Mouse (Mus musculus): Measurements from ENCODE around the gene Gm49711. TPM values are rescaled to one million over a fixed set of nuclear protein-coding genes. Genes with fewer than 3 reads are reported as not detected.
A peak's percentile ranks its signal among the peaks of the same experiment; 100 is the strongest.
"Not testable (repeated sequence)": the region's sequence is repeated elsewhere in the genome, so short reads cannot be mapped to it uniquely, and the experiment has no call there.

Gene Gm49711
- total and polyA plus RNA-seq, 2 experiments from 2014 or later = 0.99 TPM; not detected in 1

DNA sequence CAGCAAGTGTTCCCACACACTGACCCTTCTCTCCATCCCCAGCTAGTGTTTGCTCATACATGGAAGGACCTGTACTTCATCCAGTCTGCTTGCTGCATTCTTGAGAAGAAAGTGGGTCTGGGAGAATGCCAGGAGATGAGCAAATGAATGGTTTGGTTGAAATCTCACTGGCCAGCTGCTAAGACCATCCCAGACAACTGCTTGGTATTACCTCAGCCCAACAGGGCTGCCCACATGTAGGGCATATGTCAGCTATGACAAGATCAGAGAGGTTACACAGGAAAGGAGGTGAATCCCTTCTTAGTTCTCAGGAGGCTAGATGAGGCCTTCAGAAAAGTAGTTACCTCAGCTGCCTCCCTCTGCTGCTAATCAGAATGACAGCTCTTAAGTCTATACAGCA lies 132.5 kb downstream of the Gm49711 start:
- Histone ChIP-seq H3K9ac (replicated peaks; ENCODE audit: low read length, poor library complexity, severe bottlenecking) (no peak overlapping the region), H3K27me3 (ENCODE audit: insufficient read depth, low read length) (no peaks in the 10 kb centered on the region), H3K4me2 (ENCODE audit: low read depth, low read length, poor library complexity, severe bottlenecking) (no peak overlapping the region), H3K36me3 (ENCODE audit: insufficient read depth, low read length) (no peaks in the 10 kb centered on the region), H3K9me3 (ENCODE audit: low read length) (no peaks in the 10 kb centered on the region), H3K4me1 (ENCODE audit: insufficient read depth, low read length) (no peaks in the 10 kb centered on the region), H3K27ac (ENCODE audit: low read depth, low read length) (no peak overlapping the region), H3K4me3 (ENCODE audit: low read depth, low read length) (no peak overlapping the region)
- TF ChIP-seq CTCF (IDR thresholded peaks at IDR 0.05) = no peak
- ATAC-seq (ENCODE audit: low FRiP score) (no peak), DNase-seq (ENCODE audit: low spot score) (no peak)

DNA sequence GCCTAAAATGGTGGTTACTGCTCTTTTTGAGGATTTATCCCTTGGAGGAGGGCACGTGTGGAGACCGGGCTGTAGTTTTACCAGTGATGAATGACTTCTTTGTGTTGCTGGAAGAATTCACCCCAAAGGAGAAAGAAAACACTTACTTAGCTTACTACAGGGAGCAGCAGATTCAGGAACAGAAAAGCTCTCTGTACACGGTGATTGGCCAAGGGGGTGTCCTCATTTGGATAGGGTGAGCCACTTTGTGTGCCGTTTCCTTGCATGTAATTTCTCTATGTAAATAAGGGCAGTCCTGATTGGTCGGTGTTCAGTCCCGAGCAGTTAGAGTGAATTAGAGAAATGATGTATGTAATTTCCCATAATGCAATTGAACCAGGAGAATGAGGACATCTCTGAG lies 137.0 kb downstream of the Gm49711 start:
- H3K27me3 ChIP-seq (ENCODE audit: insufficient read depth, low read length) = no peaks in the 10 kb centered on the region
- H3K4me1 ChIP-seq (ENCODE audit: insufficient read depth, low read length) = 0 out of 2 replicates have a peak, but pooled peaks cover 7% of the 10 kb centered on the region
- H3K4me3 ChIP-seq (ENCODE audit: low read depth, low read length) = no peak overlapping the region
- H3K36me3 ChIP-seq (ENCODE audit: insufficient read depth, low read length) = no peaks in the 10 kb centered on the region
- no peak for ATAC-seq (ENCODE audit: low FRiP score)
- no peak overlapping the region for H3K27ac ChIP-seq (ENCODE audit: low read depth, low read length)
- no peak overlapping the region for H3K4me2 ChIP-seq (ENCODE audit: low read depth, low read length, poor library complexity, severe bottlenecking)
- H3K9me3 ChIP-seq (ENCODE audit: low read length) = no peaks in the 10 kb centered on the region
- H3K9ac ChIP-seq (replicated peaks; ENCODE audit: low read length, poor library complexity, severe bottlenecking) = no peak overlapping the region
- TF ChIP-seq CTCF (IDR thresholded peaks at IDR 0.05) = no peak
- DNase-seq (ENCODE audit: low spot score) = no peak
- 74% methylated on average over 6 of the region's 6 CpGs for WGBS

DNA sequence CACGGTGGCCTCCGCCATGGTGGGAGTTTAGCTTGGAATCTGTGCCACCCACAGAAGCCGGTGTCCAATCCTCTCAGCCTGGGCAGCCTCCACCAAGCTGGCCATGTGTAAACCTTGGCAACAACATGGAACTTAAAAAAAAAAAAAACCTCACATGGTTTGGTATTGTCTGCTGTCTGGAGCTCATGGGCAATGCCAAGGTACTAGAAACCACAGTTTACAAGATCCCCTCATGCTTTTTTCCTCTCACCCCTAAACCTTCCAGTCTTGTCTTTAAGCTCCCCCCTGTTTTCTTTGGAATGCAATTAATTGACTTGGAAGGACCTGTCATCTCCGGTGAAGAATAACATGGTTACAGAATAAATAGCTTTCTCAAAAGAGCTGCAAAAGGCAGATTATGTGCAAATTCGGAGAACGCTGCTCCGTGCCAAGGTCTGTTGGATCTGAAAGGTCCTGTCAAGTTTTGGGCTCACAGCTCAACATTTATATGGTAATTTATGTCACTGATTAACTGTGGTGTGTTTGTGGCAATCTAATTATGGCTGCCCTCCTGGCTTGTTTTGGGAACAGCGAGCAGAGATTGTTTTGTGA lies 138.7 kb downstream of the Gm49711 start:
- no peak overlapping the region for H3K4me2 ChIP-seq (ENCODE audit: low read depth, low read length, poor library complexity, severe bottlenecking)
- H3K4me1 ChIP-seq (ENCODE audit: insufficient read depth, low read length) = 0 out of 2 replicates have a peak, but pooled peaks cover 7% of the 10 kb centered on the region
- 0 out of 2 replicates have a peak overlapping the region, but pooled peaks have one; percentile 32 for H3K27ac ChIP-seq (ENCODE audit: low read depth, low read length)
- H3K9ac ChIP-seq (replicated peaks; ENCODE audit: low read length, poor library complexity, severe bottlenecking) = no peak overlapping the region
- no peak for ATAC-seq (ENCODE audit: low FRiP score)
- no peak overlapping the region for H3K4me3 ChIP-seq (ENCODE audit: low read depth, low read length)
- H3K9me3 ChIP-seq (ENCODE audit: low read length) = no peaks in the 10 kb centered on the region
- no peaks in the 10 kb centered on the region for H3K36me3 ChIP-seq (ENCODE audit: insufficient read depth, low read length)
- TF ChIP-seq CTCF (IDR thresholded peaks at IDR 0.05) = no peak
- DNase-seq (ENCODE audit: low spot score) = peak; percentile 57
- H3K27me3 ChIP-seq (ENCODE audit: insufficient read depth, low read length) = no peaks in the 10 kb centered on the region
- 51% methylated on average over 8 of the region's 8 CpGs for WGBS

- peak; percentile 84 for DNase-seq (ENCODE audit: low spot score)
- 40% methylated on average over 7 of the region's 7 CpGs for WGBS
- Histone ChIP-seq H3K4me1 (ENCODE audit: insufficient read depth, low read length) (0 out of 2 replicates have a peak, but pooled peaks cover 7% of the 10 kb centered on the region), H3K27me3 (ENCODE audit: insufficient read depth, low read length) (no peaks in the 10 kb centered on the region), H3K9ac (replicated peaks; ENCODE audit: low read length, poor library complexity, severe bottlenecking) (no peak overlapping the region), H3K4me2 (ENCODE audit: low read depth, low read length, poor library complexity, severe bottlenecking) (no peak overlapping the region), H3K27ac (ENCODE audit: low read depth, low read length) (no peak overlapping the region), H3K36me3 (ENCODE audit: insufficient read depth, low read length) (no peaks in the 10 kb centered on the region), H3K4me3 (ENCODE audit: low read depth, low read length) (no peak overlapping the region), H3K9me3 (ENCODE audit: low read length) (no peaks in the 10 kb centered on the region)
- TF ChIP-seq CTCF (IDR thresholded peaks at IDR 0.05) = no peak
- peak; percentile 88 for ATAC-seq (ENCODE audit: low FRiP score)
Measured at GRCm38 (mm10) chr16:92200615-92201014, 142.5 kb downstream of the Gm49711 start.

DNA sequence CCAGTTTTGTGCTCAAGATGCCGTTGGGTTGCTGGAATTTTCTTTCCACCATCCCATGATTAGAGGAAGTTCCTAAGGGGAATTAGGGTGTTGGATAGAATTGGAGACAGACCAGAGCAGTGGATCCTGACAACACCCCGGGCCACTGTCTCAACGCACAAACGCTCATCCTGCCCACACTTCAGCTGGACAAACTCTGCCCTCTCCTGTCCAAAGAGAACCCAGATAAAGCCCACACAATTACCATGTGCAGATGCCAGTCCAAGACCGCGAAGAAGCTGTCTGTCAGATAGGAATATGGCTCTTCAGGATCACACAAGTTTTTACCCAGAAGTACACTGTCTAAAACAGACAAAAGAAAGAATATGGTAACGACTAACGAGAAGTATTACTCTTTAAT lies 145.5 kb downstream of the Gm49711 start:
- Histone ChIP-seq H3K4me2 (ENCODE audit: low read depth, low read length, poor library complexity, severe bottlenecking) (no peak overlapping the region), H3K9ac (replicated peaks; ENCODE audit: low read length, poor library complexity, severe bottlenecking) (no peak overlapping the region), H3K4me1 (ENCODE audit: insufficient read depth, low read length) (no peaks in the 10 kb centered on the region), H3K27ac (ENCODE audit: low read depth, low read length) (no peak overlapping the region), H3K36me3 (ENCODE audit: insufficient read depth, low read length) (no peaks in the 10 kb centered on the region), H3K27me3 (ENCODE audit: insufficient read depth, low read length) (no peaks in the 10 kb centered on the region), H3K9me3 (ENCODE audit: low read length) (no peaks in the 10 kb centered on the region), H3K4me3 (ENCODE audit: low read depth, low read length) (no peak overlapping the region)
- DNase-seq (ENCODE audit: low spot score) (peak; percentile 19), ATAC-seq (ENCODE audit: low FRiP score) (no peak)
- peak; percentile 46 for TF ChIP-seq CTCF (IDR thresholded peaks at IDR 0.05)
- 75% methylated on average over 8 of the region's 8 CpGs for WGBS

- H3K4me1 ChIP-seq (ENCODE audit: insufficient read depth, low read length) = no peaks in the 10 kb centered on the region
- 84% methylated on average over 5 of the region's 5 CpGs for WGBS
- H3K9me3 ChIP-seq (ENCODE audit: low read length) = no peaks in the 10 kb centered on the region
- no peak for TF ChIP-seq CTCF (IDR thresholded peaks at IDR 0.05)
- no peak overlapping the region for H3K4me2 ChIP-seq (ENCODE audit: low read depth, low read length, poor library complexity, severe bottlenecking)
- no peak for ATAC-seq (ENCODE audit: low FRiP score)
- H3K9ac ChIP-seq (replicated peaks; ENCODE audit: low read length, poor library complexity, severe bottlenecking) = no peak overlapping the region
- peak; percentile 7 for DNase-seq (ENCODE audit: low spot score)
- no peaks in the 10 kb centered on the region for H3K36me3 ChIP-seq (ENCODE audit: insufficient read depth, low read length)
- no peak overlapping the region for H3K4me3 ChIP-seq (ENCODE audit: low read depth, low read length)
- H3K27me3 ChIP-seq (ENCODE audit: insufficient read depth, low read length) = no peaks in the 10 kb centered on the region
- no peak overlapping the region for H3K27ac ChIP-seq (ENCODE audit: low read depth, low read length)
Measured at GRCm38 (mm10) chr16:92209291-92209781, 151.2 kb downstream of the Gm49711 start.

DNA sequence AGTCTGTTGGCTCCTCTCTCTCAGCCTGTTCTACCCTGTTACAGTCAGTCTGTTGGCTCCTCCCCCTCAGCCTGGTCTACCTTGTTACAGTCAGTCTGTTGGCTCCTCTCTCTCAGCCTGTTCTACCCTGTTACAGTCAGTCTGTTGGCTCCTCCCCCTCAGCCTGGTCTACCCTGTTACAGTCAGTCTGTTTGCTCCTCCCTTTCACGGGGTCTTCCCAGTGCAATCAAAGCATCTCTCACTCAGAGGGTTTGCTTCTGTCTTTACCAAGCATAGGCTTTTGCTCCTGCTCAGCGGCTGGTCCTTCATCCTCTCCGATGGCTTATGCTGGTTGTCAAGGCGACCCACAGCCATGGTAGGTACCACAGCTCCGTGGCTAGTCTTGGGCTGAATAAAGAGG lies 152.2 kb downstream of the Gm49711 start:
- not testable (repeated sequence) for H3K9me3 ChIP-seq (ENCODE audit: low read length); H3K4me1 ChIP-seq (ENCODE audit: insufficient read depth, low read length); DNase-seq (ENCODE audit: low spot score); H3K4me3 ChIP-seq (ENCODE audit: low read depth, low read length); H3K27ac ChIP-seq (ENCODE audit: low read depth, low read length); ATAC-seq (ENCODE audit: low FRiP score); H3K36me3 ChIP-seq (ENCODE audit: insufficient read depth, low read length); H3K9ac ChIP-seq (replicated peaks; ENCODE audit: low read length, poor library complexity, severe bottlenecking); H3K27me3 ChIP-seq (ENCODE audit: insufficient read depth, low read length); H3K4me2 ChIP-seq (ENCODE audit: low read depth, low read length, poor library complexity, severe bottlenecking)
- 58% methylated on average over 5 of the region's 5 CpGs for WGBS

DNA sequence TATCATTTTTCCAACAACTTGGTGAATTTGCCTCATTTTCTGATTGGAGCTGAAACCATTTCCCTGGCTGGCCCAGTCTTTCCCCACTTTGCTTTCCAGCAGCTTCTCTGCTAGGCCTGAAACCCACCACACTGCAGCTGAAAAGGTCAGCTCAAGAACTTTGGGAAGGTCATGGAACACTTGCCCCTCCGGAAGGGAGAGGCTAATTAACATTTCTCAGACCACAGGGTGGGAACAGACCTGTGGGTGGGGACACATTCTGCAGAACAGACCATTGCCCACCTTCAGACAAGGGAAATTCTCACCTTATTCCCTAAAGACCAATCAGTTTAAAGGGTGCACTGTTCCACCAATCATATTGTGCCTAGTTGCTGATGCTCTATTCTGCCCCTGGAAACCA lies 155.8 kb downstream of the Gm49711 start:
- H3K4me2 ChIP-seq (ENCODE audit: low read depth, low read length, poor library complexity, severe bottlenecking); H3K4me1 ChIP-seq (ENCODE audit: insufficient read depth, low read length); H3K9ac ChIP-seq (replicated peaks; ENCODE audit: low read length, poor library complexity, severe bottlenecking); DNase-seq (ENCODE audit: low spot score); H3K27ac ChIP-seq (ENCODE audit: low read depth, low read length); H3K4me3 ChIP-seq (ENCODE audit: low read depth, low read length); ATAC-seq (ENCODE audit: low FRiP score); H3K9me3 ChIP-seq (ENCODE audit: low read length); H3K27me3 ChIP-seq (ENCODE audit: insufficient read depth, low read length); H3K36me3 ChIP-seq (ENCODE audit: insufficient read depth, low read length): not testable (repeated sequence)
- 67% methylated on average over 1 of the region's 1 CpGs for WGBS

Measured in midbrain, postnatal 0 days (tissue).